In genomic region chr7:28482854-28483253, GRCm38 (mm10) we compare ENCODE assay signal across 19 mouse cellular contexts. TPM values are rescaled to one million over a fixed set of nuclear protein-coding genes. Genes with fewer than 3 reads are reported as not detected.
"Had no signal": no experiment of that assay in that cellular context is flagged by ENCODE, and none has a peak within 500 bp of the region (broad histone marks: within the 10 kb centered on the region; RNA-seq: fewer than 3 reads in every experiment).

No protein-coding gene starts in this region.

- H3K36me3 ChIP-seq: intestine, embryonic 15.5 days; kidney, embryonic 15.5 days; limb, embryonic 12.5 days; liver, embryonic 13.5 days; lung, embryonic 15.5 days; midbrain, embryonic 12.5 days; neural tube, embryonic 13.5 days had no signal

- H3K27ac ChIP-seq: intestine, embryonic 15.5 days; kidney, embryonic 15.5 days; limb, embryonic 12.5 days; liver, embryonic 13.5 days; lung, embryonic 15.5 days; midbrain, embryonic 12.5 days; neural tube, embryonic 13.5 days had no signal

- H3K27me3 ChIP-seq: intestine, embryonic 15.5 days; lung, embryonic 15.5 days had no signal

- H3K4me1 ChIP-seq: lung, embryonic 15.5 days had no signal

- DNase-seq: kidney, adult 2 months; kidney, postnatal 14 days; liver; liver, embryonic 13.5 days; liver, postnatal 0 days; lung, postnatal 14 days; retina, postnatal 1 day; thymus, postnatal 4 days had no signal

- H3K9me3 ChIP-seq: intestine, embryonic 15.5 days; kidney, embryonic 15.5 days; limb, embryonic 12.5 days; liver, embryonic 13.5 days; lung, embryonic 15.5 days; midbrain, embryonic 12.5 days; neural tube, embryonic 13.5 days had no signal

- H3K4me3 ChIP-seq: intestine, embryonic 15.5 days; kidney, embryonic 15.5 days; limb, embryonic 12.5 days; liver, embryonic 13.5 days; lung, embryonic 15.5 days; midbrain, embryonic 12.5 days; neural tube, embryonic 13.5 days had no signal

- H3K9ac ChIP-seq: intestine, embryonic 15.5 days; kidney, embryonic 15.5 days; limb, embryonic 12.5 days; liver, embryonic 13.5 days; liver, postnatal 0 days; lung, embryonic 15.5 days; midbrain, embryonic 12.5 days; neural tube, embryonic 13.5 days had no signal

RNA-seq across cellular contexts. Expression of gene Ifnl2, which starts 27.4 kb away (rescaled TPM):
- total RNA-seq: megakaryocyte-erythroid progenitor cell, adult 5-6 weeks had no signal
- polyA plus RNA-seq: intestine, embryonic 15.5 days; kidney, adult 2 months; kidney, embryonic 15.5 days; large intestine, adult 2 months; limb, embryonic 12.5 days; liver, embryonic 13.5 days; liver, postnatal 0 days; lung, embryonic 15.5 days; midbrain, embryonic 12.5 days; midbrain, embryonic 16.5 days; neural tube, embryonic 13.5 days; small intestine, adult 2 months; stomach, embryonic 16.5 days had no signal

RNA-seq across cellular contexts. Expression of gene Ifnl3, which starts 39.8 kb away (rescaled TPM):
- total RNA-seq: megakaryocyte-erythroid progenitor cell, adult 5-6 weeks had no signal
- polyA plus RNA-seq: intestine, embryonic 15.5 days; kidney, adult 2 months; kidney, embryonic 15.5 days; large intestine, adult 2 months; limb, embryonic 12.5 days; liver, embryonic 13.5 days; liver, postnatal 0 days; lung, embryonic 15.5 days; midbrain, embryonic 12.5 days; midbrain, embryonic 16.5 days; neural tube, embryonic 13.5 days; small intestine, adult 2 months; stomach, embryonic 16.5 days had no signal

RNA-seq across cellular contexts. Expression of gene Sycn, which starts 57.8 kb away (rescaled TPM):
- total RNA-seq: megakaryocyte-erythroid progenitor cell, adult 5-6 weeks had no signal
- polyA plus RNA-seq: kidney, embryonic 15.5 days; limb, embryonic 12.5 days; liver, embryonic 13.5 days; lung, embryonic 15.5 days; midbrain, embryonic 12.5 days; midbrain, embryonic 16.5 days; neural tube, embryonic 13.5 days had no signal
